Mouse (Mus musculus) ES-E14 (cell line): Measurements from ENCODE around the gene Shh. TPM values are rescaled to one million over a fixed set of nuclear protein-coding genes. Genes with fewer than 3 reads are reported as not detected.

ENCODE experiments used
- DNase-seq: peaks from one replicate; pipeline ENCODE4 v3.0.0-alpha.2; 2013; ENCODE audit warnings: low read depth, low spot score
- H3K27ac ChIP-seq: 2 replicates; pipeline ENCODE4 v1.5.1; 2012; ENCODE audit warnings: low read depth, mild to moderate bottlenecking, low read length, moderate library complexity, mixed read lengths; ENCODE audit not compliant: poor library complexity, insufficient read depth, severe bottlenecking
- H3K36me3 ChIP-seq: 2 replicates; pipeline ENCODE4 v1.6.1; 2012; ENCODE audit warnings: mild to moderate bottlenecking, low read length, moderate library complexity, mixed read lengths; ENCODE audit not compliant: control insufficient read depth, poor library complexity, insufficient read depth, severe bottlenecking
- H3K4me1 ChIP-seq, 2 experiments: fragments of 150-350 bp in 1 of 2; sonication (generic) in 1 of 2; 2 replicates each; pipeline ENCODE4 v1.6.1; 2012; ENCODE audit warnings: low read length in 2 of 2, mild to moderate bottlenecking in 1 of 2, mixed read lengths in 1 of 2; ENCODE audit not compliant: control insufficient read depth in 2 of 2, insufficient read depth in 2 of 2, poor library complexity in 1 of 2
- H3K4me3 ChIP-seq, 2 experiments: fragments of 150-350 bp in 1 of 2; sonication (generic) in 1 of 2; 2 replicates each; pipeline ENCODE4 v1.5.1; 2012; ENCODE audit warnings: low read length in 2 of 2, low read depth in 1 of 2, mild to moderate bottlenecking in 1 of 2, mixed read lengths in 1 of 2; ENCODE audit not compliant: insufficient read depth in 1 of 2, poor library complexity in 1 of 2, severe bottlenecking in 1 of 2
- H3K9ac ChIP-seq: 2 replicates; pipeline ENCODE4 v1.6.1; 2012; ENCODE audit warnings: low read depth, mild to moderate bottlenecking, low read length, mixed read lengths; ENCODE audit not compliant: poor library complexity, insufficient read depth, severe bottlenecking
- H3K9me3 ChIP-seq: fragments of 150-350 bp; sonication (generic); 2 replicates; pipeline ENCODE4 v1.6.1; 2012; ENCODE audit warnings: low read depth, mild to moderate bottlenecking, low read length; ENCODE audit not compliant: control insufficient read depth, insufficient read depth
- CHD2 ChIP-seq: IDR thresholded peaks from 2 replicates; pipeline ENCODE4 v1.6.1; 2014; ENCODE audit warnings: mild to moderate bottlenecking, low read depth, low read length, inconsistent platforms
- HCFC1 ChIP-seq: IDR thresholded peaks from 2 replicates; pipeline ENCODE4 v1.6.1; 2012; ENCODE audit warnings: low read length, inconsistent platforms, borderline replicate concordance; ENCODE audit not compliant: insufficient read depth
- MAFK ChIP-seq: IDR thresholded peaks from 2 replicates; pipeline ENCODE4 v1.6.1; 2014; ENCODE audit warnings: mild to moderate bottlenecking, low read depth, low read length, inconsistent platforms; ENCODE audit not compliant: insufficient read depth
- ZC3H11A ChIP-seq: IDR thresholded peaks from 2 replicates; pipeline ENCODE4 v1.6.1; 2012; ENCODE audit warnings: low read depth, mild to moderate bottlenecking, inconsistent platforms, low read length, borderline replicate concordance
- ZNF384 ChIP-seq: IDR thresholded peaks from 2 replicates; pipeline ENCODE4 v1.6.1; 2012; ENCODE audit warnings: low read depth, low read length, inconsistent platforms
- in situ Hi-C, 2 experiments: fragments of 600-800 bp; cut with MboI; formaldehyde crosslinking; loops; one replicate each; pipeline ENCODE4 v1.15.1; 2025; ENCODE audit warnings: low sequenced_read_pairs in 2 of 2, inconsistent platforms in 1 of 2; ENCODE audit not compliant: unreplicated experiment in 2 of 2
- total RNA-seq: library from RNA; depleted of rRNA; stranded (reverse); fragments of 300-350 nt; gene quantifications from 2 replicates; pipeline ENCODE4 v1.2.3, GENCODE M21; 2012

Shh gene
- total RNA-seq, 1 experiment, result not detected

- in situ Hi-C loops, result loop anchor here in 1 of 2 experiments (25.0 kb wide), 1 partner anchor 814 kb away; no protein-coding TSS in a partner anchor
- Histone ChIP-seq H3K9ac (no peak overlapping the region), H3K4me3 (no peak overlapping the region), H3K4me1 (no peaks in the 10 kb centered on the region), H3K9me3 (no peaks in the 10 kb centered on the region), H3K36me3 (no peaks in the 10 kb centered on the region), H3K27ac (no peak overlapping the region)
- TF ChIP-seq ZC3H11A, result no peak
- no peak for TF ChIP-seq ZNF384
- no peak for TF ChIP-seq MAFK
- TF ChIP-seq CHD2, result no peak
- no peak for TF ChIP-seq HCFC1
- DNase-seq, result no peak
These were observed 6.5 kb upstream of the Shh start for GRCm38 (mm10) chr5:28473556-28473955.

- no peaks in the 10 kb centered on the region for H3K36me3 ChIP-seq
- no peaks in the 10 kb centered on the region for H3K4me1 ChIP-seq
- H3K27ac ChIP-seq, result no peak overlapping the region
- TF ChIP-seq CHD2, result no peak
- TF ChIP-seq ZC3H11A, result peak; percentile 46; the same call in 1 of the 2 replicates
- H3K9ac ChIP-seq, result no peak overlapping the region
- in situ Hi-C loops, result loop anchor here (10.0 to 25.0 kb wide), 4 partner anchors 305 to 1005 kb away; partner anchors contain the start of genes En2 (in 1 of the 2) and Mnx1 (in 1 of the 2)
- peak overlapping the region in 1 of 2 experiments; percentile 43; a peak in 1 of 4 replicates for H3K4me3 ChIP-seq
- DNase-seq, result no peak
- no peaks in the 10 kb centered on the region for H3K9me3 ChIP-seq
These were observed 2.6 kb upstream of the Shh start for GRCm38 (mm10) chr5:28469525-28470202.

- Histone ChIP-seq H3K9me3 (no peaks in the 10 kb centered on the region), H3K4me1 (peaks cover 0 to 8% of the 10 kb centered on the region in 2 experiments; a peak in 1 of 4 replicates), H3K9ac (no peak overlapping the region), H3K36me3 (no peaks in the 10 kb centered on the region), H3K27ac (no peak overlapping the region), H3K4me3 (peak overlapping the region; percentile 5 to 39; a peak in 2 of 4 replicates)
- no peak for TF ChIP-seq ZC3H11A
- TF ChIP-seq MAFK, result no peak
- TF ChIP-seq HCFC1, result no peak
- TF ChIP-seq CHD2, result no peak
- no peak for TF ChIP-seq ZNF384
- DNase-seq, result no peak
- in situ Hi-C loops, result loop anchor here (10.0 to 25.0 kb wide), 4 partner anchors 302 to 1008 kb away; partner anchors contain the start of genes En2 (in 1 of the 2) and Mnx1 (in 1 of the 2)
These were observed 705 bp downstream of the Shh start for GRCm38 (mm10) chr5:28466351-28466750.

GRCm38 (mm10) chr5:28465526-28465925 lies 1.5 kb downstream of the Shh start:
- no peaks in the 10 kb centered on the region for H3K9me3 ChIP-seq
- no peak for DNase-seq
- TF ChIP-seq CHD2, result no peak
- no peak for TF ChIP-seq HCFC1
- TF ChIP-seq ZNF384, result no peak
- TF ChIP-seq ZC3H11A, result no peak
- no peak for TF ChIP-seq MAFK
- H3K4me1 ChIP-seq, result peaks cover 0 to 14% of the 10 kb centered on the region in 2 experiments; a peak in 1 of 4 replicates
- H3K9ac ChIP-seq, result no peak overlapping the region
- in situ Hi-C loops, result loop anchor here (10.0 to 25.0 kb wide), 4 partner anchors 301 to 1009 kb away; partner anchors contain the start of genes En2 (in 1 of the 2) and Mnx1 (in 1 of the 2)
- no peaks in the 10 kb centered on the region for H3K36me3 ChIP-seq
- no peak overlapping the region for H3K27ac ChIP-seq
- H3K4me3 ChIP-seq, result peak overlapping the region in 1 of 2 experiments; percentile 70; a peak in 1 of 4 replicates
